Mouse (Mus musculus): Measurements from ENCODE around the gene Trpm8. TPM values are rescaled to one million over a fixed set of nuclear protein-coding genes. Genes with fewer than 3 reads are reported as not detected.

Gene Trpm8
- polyA plus RNA-seq, 1 experiment from 2014 or later, result 0.04 TPM

DNA sequence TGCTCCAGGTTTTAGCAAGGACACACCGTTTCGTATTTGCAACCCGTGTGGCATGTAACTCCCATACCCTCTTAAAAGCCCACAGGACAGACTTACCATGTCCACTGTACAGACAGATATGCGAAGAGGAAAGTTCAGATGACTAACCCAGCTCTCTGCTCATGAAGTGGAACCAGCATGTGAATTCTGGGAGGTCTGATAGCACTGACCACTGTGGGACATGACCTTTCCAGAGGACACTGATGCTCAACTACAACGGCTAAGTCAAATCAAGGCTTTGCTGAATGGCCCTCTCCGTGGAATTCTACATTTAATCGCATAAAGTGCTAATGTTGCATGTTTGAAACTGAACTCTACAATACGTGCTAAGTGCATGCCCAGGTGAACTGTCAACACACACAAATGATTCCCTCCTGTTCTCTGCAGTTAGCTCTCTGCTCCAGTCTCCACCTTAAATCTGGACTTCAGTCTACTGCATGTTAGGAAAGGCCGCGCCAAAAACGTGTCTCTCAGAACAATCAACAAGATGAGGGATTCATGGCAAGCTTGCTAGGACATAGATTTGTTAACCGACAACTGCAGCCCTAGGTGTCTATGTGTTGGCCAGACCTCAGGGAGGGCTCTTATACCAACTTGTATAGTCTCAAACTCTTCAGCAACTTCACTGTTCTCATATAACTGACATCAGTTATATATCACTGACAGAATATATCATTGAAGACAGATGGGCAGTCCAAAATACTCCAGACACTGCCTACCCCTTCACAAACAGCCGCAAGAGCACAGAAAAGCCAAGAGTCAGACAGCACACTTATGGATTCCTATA, 1.6 kb upstream of the Trpm8 start:
- Histone ChIP-seq H3K9ac (ENCODE audit: low read length) (peak overlapping the region; percentile 80), H3K27ac (replicated peaks in 1 of 2; ENCODE audit: control insufficient read depth in 1 of 2, insufficient read depth in 1 of 2, low read depth in 2 of 2, low read length in 2 of 2) (peak overlapping the region in 1 of 2 experiments; percentile 85; a peak in 1 of 4 replicates), H3K27me3 (ENCODE audit: control insufficient read depth, insufficient read depth, low read length) (no peaks in the 10 kb centered on the region), H3K36me3 (ENCODE audit: control insufficient read depth, insufficient read depth, low read length) (peaks cover 50% of the 10 kb centered on the region), H3K4me1 (ENCODE audit: control insufficient read depth in 2 of 2, insufficient read depth in 2 of 2, low read length in 2 of 2) (peaks cover 5 to 23% of the 10 kb centered on the region in 2 experiments; a peak in 3 of 4 replicates), H3K4me2 (ENCODE audit: low read length) (peak overlapping the region; percentile 65), H3K4me3 (ENCODE audit: control insufficient read depth in 1 of 2, insufficient read depth in 1 of 2, low read depth in 1 of 2, low read length in 2 of 2) (peak overlapping the region; percentile 47 to 55), H3K9me3 (ENCODE audit: control insufficient read depth, low read length) (no peaks in the 10 kb centered on the region)
- no peak for ATAC-seq (ENCODE audit: insufficient number of reproducible peaks, insufficient read depth, low FRiP score, low read depth)
- 63% methylated on average over 13 of the region's 13 CpGs for WGBS

DNA sequence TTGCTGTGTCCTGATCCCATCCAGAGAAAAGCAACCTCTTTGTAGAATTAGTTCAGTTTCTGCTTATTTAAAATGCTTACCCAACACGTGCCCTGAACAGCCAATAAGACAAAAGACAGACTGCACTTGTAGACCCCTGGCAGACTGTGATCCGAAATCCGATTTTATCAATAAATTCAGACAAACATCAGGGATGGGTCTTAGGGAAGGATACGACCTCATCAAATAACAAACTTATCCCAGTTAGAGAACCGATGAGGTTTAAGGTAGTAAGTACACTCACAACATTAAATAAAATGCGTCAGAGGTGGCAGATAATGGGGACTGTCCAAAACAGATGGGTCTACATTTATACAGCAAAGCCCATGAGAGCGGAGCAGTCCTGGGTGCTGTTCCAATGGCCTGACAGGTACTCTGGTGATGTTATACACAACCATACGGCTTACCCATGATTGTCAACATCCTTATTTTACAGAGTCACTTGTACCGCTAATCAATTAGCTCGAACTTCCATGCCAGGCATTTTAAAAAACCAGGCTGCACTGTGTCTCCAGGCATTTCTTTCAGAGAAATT, 850 bp upstream of the Trpm8 start:
- Histone ChIP-seq H3K9ac (ENCODE audit: low read length) (peak overlapping the region; percentile 80), H3K9me3 (ENCODE audit: control insufficient read depth, low read length) (no peaks in the 10 kb centered on the region), H3K27ac (replicated peaks in 1 of 2; ENCODE audit: control insufficient read depth in 1 of 2, insufficient read depth in 1 of 2, low read depth in 2 of 2, low read length in 2 of 2) (peak overlapping the region; percentile 83 to 85), H3K27me3 (ENCODE audit: control insufficient read depth, insufficient read depth, low read length) (no peaks in the 10 kb centered on the region), H3K36me3 (ENCODE audit: control insufficient read depth, insufficient read depth, low read length) (peaks cover 45% of the 10 kb centered on the region), H3K4me1 (ENCODE audit: control insufficient read depth in 2 of 2, insufficient read depth in 2 of 2, low read length in 2 of 2) (peaks cover 5 to 23% of the 10 kb centered on the region in 2 experiments; a peak in 3 of 4 replicates), H3K4me3 (ENCODE audit: control insufficient read depth in 1 of 2, insufficient read depth in 1 of 2, low read depth in 1 of 2, low read length in 2 of 2) (peak overlapping the region; percentile 47 to 55), H3K4me2 (ENCODE audit: low read length) (peak overlapping the region; percentile 65)
- 24% methylated on average over 10 of the region's 10 CpGs for WGBS
- ATAC-seq (ENCODE audit: insufficient number of reproducible peaks, insufficient read depth, low FRiP score, low read depth), result peak; percentile 11; the same call in 1 of the 2 replicates

DNA sequence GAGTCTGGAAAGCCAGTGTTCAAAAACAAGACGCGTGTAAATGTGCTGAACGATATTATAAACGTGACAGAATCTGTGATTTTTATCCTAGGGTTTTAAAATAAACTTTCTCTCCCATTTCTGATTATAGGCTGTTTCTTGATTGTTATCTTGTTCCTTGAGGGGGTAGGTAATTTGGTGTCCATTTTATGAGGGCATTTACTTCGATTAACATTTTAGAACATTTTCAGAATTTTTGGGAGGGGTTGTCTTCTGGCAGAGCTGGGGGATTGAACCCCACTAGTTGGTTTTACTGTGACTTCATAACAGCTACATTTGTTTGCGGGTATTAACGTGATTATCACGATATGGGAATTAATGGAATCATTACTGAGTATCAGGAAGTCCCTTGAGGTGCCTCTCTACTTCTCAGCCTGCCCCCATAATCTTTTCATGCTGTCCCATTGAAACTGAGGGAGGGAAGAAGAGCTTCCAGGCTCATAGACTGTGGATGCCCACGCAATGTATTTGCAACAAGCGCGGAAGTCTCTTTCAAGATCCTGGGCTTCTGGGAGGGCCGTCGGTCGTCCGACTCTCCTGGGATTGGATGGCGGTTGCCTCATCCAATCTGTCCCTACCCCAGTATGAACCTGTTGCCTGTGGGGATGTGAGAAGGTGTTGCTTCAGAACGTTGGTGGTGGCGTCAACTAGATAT, 504 bp downstream of the Trpm8 start:
- H3K9me3 ChIP-seq (ENCODE audit: control insufficient read depth, low read length), result 0 out of 2 replicates have a peak, but pooled peaks cover 6% of the 10 kb centered on the region
- no peak; the same call in 1 of the 2 replicates for ATAC-seq (ENCODE audit: insufficient number of reproducible peaks, insufficient read depth, low FRiP score, low read depth)
- peak overlapping the region; percentile 65 for H3K4me2 ChIP-seq (ENCODE audit: low read length)
- peaks cover 5 to 23% of the 10 kb centered on the region in 2 experiments; a peak in 3 of 4 replicates for H3K4me1 ChIP-seq (ENCODE audit: control insufficient read depth in 2 of 2, insufficient read depth in 2 of 2, low read length in 2 of 2)
- peaks cover 31% of the 10 kb centered on the region for H3K36me3 ChIP-seq (ENCODE audit: control insufficient read depth, insufficient read depth, low read length)
- peak overlapping the region; percentile 80 for H3K9ac ChIP-seq (ENCODE audit: low read length)
- H3K4me3 ChIP-seq (ENCODE audit: control insufficient read depth in 1 of 2, insufficient read depth in 1 of 2, low read depth in 1 of 2, low read length in 2 of 2), result peak overlapping the region; percentile 47 to 55
- 65% methylated on average over 18 of the region's 18 CpGs for WGBS
- H3K27ac ChIP-seq (replicated peaks in 1 of 2; ENCODE audit: control insufficient read depth in 1 of 2, insufficient read depth in 1 of 2, low read depth in 2 of 2, low read length in 2 of 2), result peak overlapping the region in 1 of 2 experiments; percentile 85; a peak in 1 of 4 replicates
- H3K27me3 ChIP-seq (ENCODE audit: control insufficient read depth, insufficient read depth, low read length), result no peaks in the 10 kb centered on the region

DNA sequence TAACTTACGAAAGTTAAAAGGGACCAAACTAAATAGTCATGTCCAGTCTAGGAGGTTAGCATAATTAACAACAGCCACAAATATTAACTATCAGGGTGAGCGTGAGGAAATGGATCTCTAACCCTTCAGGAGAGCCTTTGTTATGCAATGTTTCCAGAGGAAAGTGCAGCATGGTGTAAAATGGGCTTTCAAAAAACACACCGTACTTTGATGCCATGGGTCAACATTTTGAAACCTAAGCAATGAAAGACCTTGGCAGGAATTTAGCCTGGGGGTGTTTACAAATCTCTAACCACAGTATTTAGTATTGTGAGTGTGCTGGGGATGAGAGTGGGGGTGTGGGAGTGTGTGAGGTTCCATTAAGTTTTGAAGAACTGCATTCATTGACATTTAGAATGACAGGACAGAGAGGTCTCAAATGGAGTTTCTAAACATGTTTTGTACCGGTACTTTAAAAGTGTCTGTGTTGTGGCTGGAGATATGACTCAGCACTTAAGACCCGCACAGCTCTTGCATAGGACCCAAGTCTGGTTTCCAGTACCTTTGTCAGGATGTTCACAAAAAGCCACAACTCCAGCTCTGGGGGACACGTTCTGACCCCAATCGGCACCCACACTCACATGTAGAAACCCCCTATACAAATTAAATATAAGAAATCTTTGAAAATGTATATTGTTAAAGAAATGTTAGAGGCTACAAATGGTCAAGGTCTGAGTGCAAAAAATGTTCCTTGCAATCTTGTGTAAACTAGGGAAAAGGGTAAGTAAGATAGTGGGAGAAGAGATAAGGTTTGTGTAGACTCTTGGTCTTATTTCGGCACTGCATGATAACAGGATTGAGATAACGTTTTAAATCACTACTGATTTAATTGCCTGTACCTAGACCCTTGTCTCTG, 1.9 kb downstream of the Trpm8 start:
- Histone ChIP-seq H3K27me3 (ENCODE audit: control insufficient read depth, insufficient read depth, low read length) (no peaks in the 10 kb centered on the region), H3K4me3 (ENCODE audit: control insufficient read depth in 1 of 2, insufficient read depth in 1 of 2, low read depth in 1 of 2, low read length in 2 of 2) (no peak overlapping the region), H3K4me1 (ENCODE audit: control insufficient read depth in 2 of 2, insufficient read depth in 2 of 2, low read length in 2 of 2) (peaks cover 5 to 23% of the 10 kb centered on the region in 2 experiments; a peak in 3 of 4 replicates), H3K9ac (ENCODE audit: low read length) (no peak overlapping the region), H3K4me2 (ENCODE audit: low read length) (no peak overlapping the region), H3K9me3 (ENCODE audit: control insufficient read depth, low read length) (peaks cover 12% of the 10 kb centered on the region), H3K27ac (replicated peaks in 1 of 2; ENCODE audit: control insufficient read depth in 1 of 2, insufficient read depth in 1 of 2, low read depth in 2 of 2, low read length in 2 of 2) (no peak overlapping the region), H3K36me3 (ENCODE audit: control insufficient read depth, insufficient read depth, low read length) (peaks cover 18% of the 10 kb centered on the region)
- WGBS, result 48% methylated on average over 9 of the region's 9 CpGs
- ATAC-seq (ENCODE audit: insufficient number of reproducible peaks, insufficient read depth, low FRiP score, low read depth), result no peak

DNA sequence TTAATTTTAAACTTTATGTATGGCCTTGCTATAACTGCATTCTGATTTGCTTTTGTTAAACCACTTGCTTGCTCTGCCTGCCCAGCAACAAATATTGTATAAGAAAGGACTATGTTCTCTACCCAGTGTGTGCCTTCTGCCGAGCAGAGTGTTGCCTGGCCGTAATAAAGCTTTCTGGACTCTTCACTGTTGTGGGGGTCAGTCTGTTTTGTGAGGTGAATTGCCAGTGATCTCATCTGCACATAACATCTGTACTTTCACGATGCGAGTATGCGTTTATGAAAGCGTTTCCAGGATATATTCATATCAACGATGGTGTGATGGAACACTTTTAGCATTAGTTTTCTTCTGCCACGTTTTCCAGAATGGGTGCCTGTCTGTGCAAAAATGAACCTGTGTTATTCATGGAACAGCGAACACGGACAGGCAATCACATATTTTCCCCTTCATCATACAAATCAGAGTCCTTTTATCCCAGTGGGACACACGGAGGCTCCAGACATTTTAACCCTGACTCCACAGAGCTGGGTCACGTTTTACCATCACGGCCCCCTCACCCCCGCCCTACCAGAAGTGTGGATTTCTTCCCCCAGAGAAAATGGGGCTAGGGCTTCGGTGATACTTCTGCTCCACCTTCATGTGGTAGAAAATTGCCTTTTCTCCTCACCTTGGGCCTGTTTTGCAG, 2.7 kb downstream of the Trpm8 start:
- no peaks in the 10 kb centered on the region for H3K27me3 ChIP-seq (ENCODE audit: control insufficient read depth, insufficient read depth, low read length)
- no peak overlapping the region for H3K27ac ChIP-seq (replicated peaks in 1 of 2; ENCODE audit: control insufficient read depth in 1 of 2, insufficient read depth in 1 of 2, low read depth in 2 of 2, low read length in 2 of 2)
- 67% methylated on average over 15 of the region's 15 CpGs for WGBS
- peaks cover 5 to 17% of the 10 kb centered on the region in 2 experiments; a peak in 3 of 4 replicates for H3K4me1 ChIP-seq (ENCODE audit: control insufficient read depth in 2 of 2, insufficient read depth in 2 of 2, low read length in 2 of 2)
- H3K4me2 ChIP-seq (ENCODE audit: low read length), result no peak overlapping the region
- peaks cover 10% of the 10 kb centered on the region for H3K36me3 ChIP-seq (ENCODE audit: control insufficient read depth, insufficient read depth, low read length)
- peaks cover 20% of the 10 kb centered on the region for H3K9me3 ChIP-seq (ENCODE audit: control insufficient read depth, low read length)
- no peak overlapping the region for H3K9ac ChIP-seq (ENCODE audit: low read length)
- H3K4me3 ChIP-seq (ENCODE audit: control insufficient read depth in 1 of 2, insufficient read depth in 1 of 2, low read depth in 1 of 2, low read length in 2 of 2), result no peak overlapping the region
- no peak for ATAC-seq (ENCODE audit: insufficient number of reproducible peaks, insufficient read depth, low FRiP score, low read depth)

DNA sequence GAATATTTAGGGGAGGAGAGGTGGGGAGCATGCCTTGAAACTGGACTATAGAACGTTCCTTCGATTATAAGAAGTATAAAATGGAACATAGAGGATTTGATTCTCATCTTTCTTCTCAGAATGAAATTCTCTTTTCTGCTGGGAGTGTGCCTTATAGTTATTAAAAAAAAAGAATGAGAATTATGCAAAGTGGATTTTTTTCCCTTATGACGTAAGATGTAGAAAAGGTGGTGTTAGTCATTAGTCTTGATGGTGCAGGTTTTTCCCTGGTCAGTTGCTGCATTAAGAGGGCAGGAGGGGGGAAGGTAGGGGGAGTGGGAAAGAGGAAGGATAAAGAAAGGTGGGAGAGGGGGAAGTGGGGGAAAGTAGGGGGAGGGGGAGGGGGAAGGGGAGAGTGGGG, 4.8 kb downstream of the Trpm8 start:
- Histone ChIP-seq H3K36me3 (ENCODE audit: control insufficient read depth, insufficient read depth, low read length) (no peaks in the 10 kb centered on the region), H3K27me3 (ENCODE audit: control insufficient read depth, insufficient read depth, low read length) (no peaks in the 10 kb centered on the region), H3K4me1 (ENCODE audit: control insufficient read depth in 2 of 2, insufficient read depth in 2 of 2, low read length in 2 of 2) (no peaks in the 10 kb centered on the region), H3K9ac (ENCODE audit: low read length) (no peak overlapping the region), H3K4me3 (ENCODE audit: control insufficient read depth in 1 of 2, insufficient read depth in 1 of 2, low read depth in 1 of 2, low read length in 2 of 2) (no peak overlapping the region), H3K9me3 (ENCODE audit: control insufficient read depth, low read length) (peaks cover 38% of the 10 kb centered on the region), H3K27ac (replicated peaks in 1 of 2; ENCODE audit: control insufficient read depth in 1 of 2, insufficient read depth in 1 of 2, low read depth in 2 of 2, low read length in 2 of 2) (no peak overlapping the region), H3K4me2 (ENCODE audit: low read length) (no peak overlapping the region)
- no peak for ATAC-seq (ENCODE audit: insufficient number of reproducible peaks, insufficient read depth, low FRiP score, low read depth)
- 54% methylated on average over 3 of the region's 3 CpGs for WGBS
